Mouse (Mus musculus) heart, embryonic 13.5 days (tissue): ENCODE results near the gene Zfp800. TPM values are rescaled to one million over a fixed set of nuclear protein-coding genes. Genes with fewer than 3 reads are reported as not detected.

Experiments used
- ATAC-seq: fragments of 200-750 bp; cut with Nextera tagmentation; 2 replicates; pipeline ENCODE4 v1.8.0; 2017; ENCODE audit warnings: moderate TSS enrichment; ENCODE audit not compliant: insufficient number of reproducible peaks, low FRiP score, low TSS enrichment; ENCODE audit errors: extremely low read depth
- H3K27ac ChIP-seq: fragments of 300-500 bp; sonication (generic); replicated peaks from 2 replicates; pipeline ENCODE4 v1.5.1; 2015; ENCODE audit warnings: moderate library complexity, mild to moderate bottlenecking, inconsistent platforms
- H3K27me3 ChIP-seq: fragments of 300-500 bp; sonication (generic); replicated peaks from 2 replicates; pipeline ENCODE4 v1.6.1; 2015; ENCODE audit warnings: mild to moderate bottlenecking, inconsistent platforms
- H3K36me3 ChIP-seq: fragments of 300-500 bp; sonication (generic); 2 replicates; pipeline ENCODE4 v1.6.1; 2015; ENCODE audit warnings: mild to moderate bottlenecking, inconsistent platforms
- H3K4me1 ChIP-seq: fragments of 300-500 bp; sonication (generic); 2 replicates; pipeline ENCODE4 v1.6.1; 2015; ENCODE audit warnings: inconsistent platforms
- H3K4me2 ChIP-seq: fragments of 300-500 bp; sonication (generic); 2 replicates; pipeline ENCODE4 v1.6.1; 2015; ENCODE audit warnings: inconsistent platforms, mild to moderate bottlenecking, moderate library complexity
- H3K4me3 ChIP-seq: fragments of 300-500 bp; sonication (generic); 2 replicates; pipeline ENCODE4 v1.5.1; 2015; ENCODE audit warnings: moderate library complexity, mild to moderate bottlenecking, inconsistent platforms
- H3K9ac ChIP-seq: fragments of 300-500 bp; sonication (generic); 2 replicates; pipeline ENCODE4 v1.6.1; 2015; ENCODE audit warnings: inconsistent platforms, mild to moderate bottlenecking, moderate library complexity
- H3K9me3 ChIP-seq: fragments of 300-500 bp; sonication (generic); 2 replicates; pipeline ENCODE4 v1.6.1; 2016; ENCODE audit warnings: inconsistent platforms
- WGBS: fragments of 180-500 bp; shearing (Covaris S2); methylation state at CpG from one replicate; pipeline ENCODE4 v1.1.7; 2015; ENCODE audit warnings: mixed read lengths; 5-methylcytosine and 5-hydroxymethylcytosine counted together
- polyA plus RNA-seq: library from polyadenylated mRNA; unstranded; fragments of >200 nt; fragmentation: Nextera tagmentation; extraction: Ambion mirVana; gene quantifications from 2 replicates; pipeline ENCODE4 v1.2.1, GENCODE M21; 2015

The Zfp800 gene
- polyA plus RNA-seq, 1 experiment from 2014 or later = 10.3 TPM

- Histone ChIP-seq H3K4me3 (no peak overlapping the region), H3K4me1 (no peaks in the 10 kb centered on the region), H3K27ac (no peak overlapping the region), H3K9me3 (no peaks in the 10 kb centered on the region), H3K9ac (no peak overlapping the region), H3K36me3 (no peaks in the 10 kb centered on the region), H3K27me3 (no peaks in the 10 kb centered on the region), H3K4me2 (no peak overlapping the region)
- no peak for ATAC-seq
- 52% methylated on average over 6 of the region's 6 CpGs for WGBS
These were observed 195.0 kb downstream of the Zfp800 start for GRCm38 (mm10) chr6:28202833-28203232.

DNA sequence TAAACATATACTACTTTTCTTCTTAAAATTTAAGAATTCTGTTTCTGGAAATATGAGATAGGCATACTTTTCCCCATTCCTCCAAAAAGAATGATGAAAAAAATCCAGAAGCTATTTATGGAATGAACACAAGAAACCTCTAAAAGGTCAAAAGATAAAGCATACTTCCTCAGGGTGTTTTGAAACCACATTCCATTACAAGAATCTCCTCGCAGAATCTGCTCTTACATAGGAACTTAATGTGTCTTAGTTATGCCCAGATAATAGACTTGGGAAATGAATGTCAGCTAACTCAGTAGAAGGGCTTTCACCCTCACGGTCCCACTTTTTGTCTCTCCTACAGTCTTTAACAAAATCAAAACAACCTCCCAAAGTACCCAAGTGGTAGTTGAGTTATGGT, 203.9 kb downstream of the Zfp800 start:
- Histone ChIP-seq H3K27ac (no peak overlapping the region), H3K9ac (no peak overlapping the region), H3K4me1 (no peaks in the 10 kb centered on the region), H3K4me3 (no peak overlapping the region), H3K36me3 (no peaks in the 10 kb centered on the region), H3K4me2 (no peak overlapping the region), H3K27me3 (no peaks in the 10 kb centered on the region), H3K9me3 (no peaks in the 10 kb centered on the region; the same call in 1 of the 2 replicates)
- WGBS = 29% methylated on average over 2 of the region's 2 CpGs
- ATAC-seq = no peak

DNA sequence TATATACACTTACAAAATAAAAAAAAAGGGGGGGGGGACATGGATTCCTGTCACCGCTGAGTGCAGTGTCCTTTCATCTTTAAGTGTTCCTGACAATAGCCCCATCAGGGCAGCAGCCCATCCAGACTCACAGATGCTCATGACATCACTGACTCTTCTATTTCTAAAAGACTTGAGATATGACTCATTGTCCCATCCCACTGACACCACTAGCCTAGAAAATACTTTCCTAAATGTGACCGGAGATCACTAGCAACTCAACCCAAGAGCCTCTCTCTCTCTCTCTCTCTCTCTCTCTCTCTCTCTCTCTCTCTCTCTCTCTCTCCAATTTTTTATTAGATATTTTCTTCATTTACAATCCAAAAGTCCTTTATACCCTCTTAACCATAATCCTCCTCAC, 205.9 kb downstream of the Zfp800 start:
- 70% methylated on average over 2 of the region's 2 CpGs for WGBS
- Histone ChIP-seq H3K9ac (no peak overlapping the region), H3K27ac (no peak overlapping the region), H3K9me3 (no peaks in the 10 kb centered on the region), H3K4me1 (no peaks in the 10 kb centered on the region), H3K36me3 (no peaks in the 10 kb centered on the region), H3K4me2 (no peak overlapping the region), H3K27me3 (no peaks in the 10 kb centered on the region), H3K4me3 (no peak overlapping the region)
- no peak for ATAC-seq

Other genes with a start within 250 kb of the Zfp800 start
- 231 and 250 TPM in 2 replicates for gene Arf5, start 25.6 kb upstream of the Zfp800 start, polyA plus RNA-seq
- not detected in 2 replicates for gene Fscn3, start 29.8 kb upstream of the Zfp800 start, polyA plus RNA-seq
- gene Gcc1, start 30.4 kb upstream of the Zfp800 start, polyA plus RNA-seq = 5.4 TPM in 2 replicates
- gene Pax4, start 51.3 kb upstream of the Zfp800 start, polyA plus RNA-seq = not detected in 2 replicates
- 78.5 and 79.6 TPM in 2 replicates for gene Snd1, start 77.1 kb upstream of the Zfp800 start, polyA plus RNA-seq